Mouse (Mus musculus): ENCODE results near the gene Cacnb2.

The Cacnb2 gene

DNA sequence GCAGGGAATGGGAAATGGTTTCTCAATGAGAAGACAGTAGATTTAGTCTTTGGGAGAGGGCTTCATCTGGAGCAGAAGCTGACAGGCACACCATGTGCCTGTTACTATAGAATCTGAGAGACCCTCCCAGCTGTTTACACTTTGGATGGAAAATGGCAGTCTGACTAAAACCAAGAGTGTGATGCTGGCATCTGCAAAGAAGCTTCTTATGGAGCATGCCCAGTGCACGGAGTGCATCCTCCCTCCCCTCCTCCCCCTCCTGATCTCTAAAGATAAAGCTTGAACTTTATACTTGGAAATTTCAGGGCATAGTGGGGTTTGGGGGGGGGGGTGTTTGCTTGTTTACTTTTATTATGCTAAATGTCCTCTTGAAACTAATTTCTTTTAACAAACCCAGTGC, 270.2 kb downstream of the Cacnb2 start:
- no peak for DNase-seq (ENCODE audit: low read depth, low spot score)

- peak; percentile 43 for DNase-seq (ENCODE audit: low read depth, low spot score)
Observed at GRCm38 (mm10) chr2:14873701-14874181, 270.9 kb downstream of the Cacnb2 start.

DNA sequence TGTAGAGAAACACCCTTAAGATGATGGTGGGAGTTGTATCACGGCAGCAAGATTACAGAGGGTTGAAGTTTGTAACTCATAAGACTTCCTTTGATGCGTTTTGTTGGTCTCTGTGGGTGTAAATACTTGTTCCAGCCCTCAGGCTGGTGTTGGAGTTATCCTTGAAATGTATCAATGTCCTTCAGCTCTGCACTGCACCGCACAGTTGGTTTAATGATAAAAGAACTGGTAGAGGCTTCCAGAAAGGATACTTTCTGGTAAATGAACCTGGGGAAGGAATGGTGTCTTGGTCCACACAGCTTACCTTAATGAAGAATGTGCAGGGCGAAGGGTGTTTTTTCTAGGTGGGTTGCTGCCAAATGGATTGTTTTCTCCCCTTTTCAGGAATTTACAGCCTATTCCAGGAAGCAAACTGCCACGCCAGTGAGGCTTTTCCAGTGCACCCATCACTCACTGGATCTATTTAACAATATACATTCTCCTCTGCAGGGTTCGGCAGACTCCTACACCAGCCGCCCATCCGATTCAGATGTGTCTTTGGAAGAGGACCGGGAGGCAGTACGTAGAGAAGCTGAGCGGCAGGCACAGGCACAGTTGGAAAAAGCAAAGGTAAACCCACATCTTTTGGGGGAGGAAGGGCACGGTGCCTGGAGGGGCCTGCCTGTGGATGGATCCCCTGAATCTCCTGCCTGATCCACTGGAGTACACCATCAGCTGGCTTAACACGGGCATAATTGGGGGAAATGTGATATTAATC, 271.6 kb downstream of the Cacnb2 start:
- DNase-seq (ENCODE audit: low read depth, low spot score), result no peak

DNA sequence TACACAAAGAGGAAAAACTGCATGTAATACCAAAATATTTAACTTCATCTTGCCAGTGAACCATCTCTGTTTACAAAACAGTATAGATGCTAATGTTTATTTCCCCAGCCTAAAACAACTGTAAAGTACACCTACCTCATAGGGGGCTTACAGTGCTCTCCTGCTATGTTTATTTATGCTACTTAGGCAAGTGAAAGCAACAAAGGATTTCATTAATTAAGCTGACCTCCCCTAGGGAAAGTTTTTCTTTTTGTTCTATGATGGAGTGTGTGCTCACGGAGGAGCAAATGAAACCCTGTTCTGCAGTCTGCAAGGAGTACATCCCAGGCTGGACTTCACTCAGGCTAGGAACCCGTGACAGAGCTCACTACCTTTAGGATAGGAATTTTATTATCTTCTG, 272.2 kb downstream of the Cacnb2 start:
- no peak for DNase-seq (ENCODE audit: low read depth, low spot score)

DNA sequence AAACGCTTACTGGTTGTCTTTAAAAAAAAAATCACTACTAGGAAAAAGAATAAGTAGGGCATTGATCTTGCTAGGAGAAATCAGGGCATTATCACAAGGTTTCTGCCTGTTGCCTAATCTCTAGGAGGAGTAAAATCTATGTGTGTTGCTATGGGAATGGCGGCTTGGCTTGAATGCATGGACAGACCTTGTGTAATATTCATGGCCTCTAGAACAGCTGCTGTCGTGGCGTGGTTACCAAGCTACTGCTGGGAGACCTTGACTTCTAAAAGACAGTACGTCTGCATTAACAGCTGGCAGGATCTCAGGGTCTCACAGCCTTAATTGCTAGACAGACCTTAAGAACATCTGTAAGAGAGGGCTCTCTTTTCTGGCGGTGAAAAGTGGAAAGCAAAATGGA, 272.7 kb downstream of the Cacnb2 start:
- peak; percentile 41 for DNase-seq (ENCODE audit: low read depth, low spot score)

GRCm38 (mm10) chr2:14878953-14879352, 276.1 kb downstream of the Cacnb2 start:
- no peak for DNase-seq (ENCODE audit: low read depth, low spot score)

GRCm38 (mm10) chr2:14883460-14883859, 280.6 kb downstream of the Cacnb2 start:
- no peak for DNase-seq (ENCODE audit: low read depth, low spot score)

GRCm38 (mm10) chr2:14888406-14889195, 285.7 kb downstream of the Cacnb2 start:
- no peak for DNase-seq (ENCODE audit: low read depth, low spot score)

GRCm38 (mm10) chr2:14903837-14904236, 300.9 kb downstream of the Cacnb2 start:
- DNase-seq (ENCODE audit: low read depth, low spot score), result no peak

DNA sequence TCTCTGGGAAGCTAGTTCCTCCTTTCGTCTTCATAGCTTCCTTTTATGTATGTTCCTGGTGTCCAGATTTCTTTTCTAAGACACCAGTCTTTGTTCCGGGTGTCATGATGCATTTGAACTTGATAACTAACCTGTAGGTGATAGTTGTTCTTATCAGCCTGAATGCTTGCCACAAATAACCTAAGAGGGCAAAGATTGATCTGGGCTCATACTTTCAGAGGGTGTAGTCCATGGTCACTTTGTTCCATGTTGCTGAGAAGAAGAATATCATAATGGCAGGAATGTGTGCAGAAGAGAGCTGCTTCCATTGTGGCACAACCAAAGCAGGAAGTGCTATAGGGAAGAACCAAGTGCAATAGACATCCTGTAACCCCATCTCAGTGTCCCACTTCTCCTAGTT, 302.0 kb downstream of the Cacnb2 start:
- no peak for DNase-seq (ENCODE audit: low read depth, low spot score)

DNA sequence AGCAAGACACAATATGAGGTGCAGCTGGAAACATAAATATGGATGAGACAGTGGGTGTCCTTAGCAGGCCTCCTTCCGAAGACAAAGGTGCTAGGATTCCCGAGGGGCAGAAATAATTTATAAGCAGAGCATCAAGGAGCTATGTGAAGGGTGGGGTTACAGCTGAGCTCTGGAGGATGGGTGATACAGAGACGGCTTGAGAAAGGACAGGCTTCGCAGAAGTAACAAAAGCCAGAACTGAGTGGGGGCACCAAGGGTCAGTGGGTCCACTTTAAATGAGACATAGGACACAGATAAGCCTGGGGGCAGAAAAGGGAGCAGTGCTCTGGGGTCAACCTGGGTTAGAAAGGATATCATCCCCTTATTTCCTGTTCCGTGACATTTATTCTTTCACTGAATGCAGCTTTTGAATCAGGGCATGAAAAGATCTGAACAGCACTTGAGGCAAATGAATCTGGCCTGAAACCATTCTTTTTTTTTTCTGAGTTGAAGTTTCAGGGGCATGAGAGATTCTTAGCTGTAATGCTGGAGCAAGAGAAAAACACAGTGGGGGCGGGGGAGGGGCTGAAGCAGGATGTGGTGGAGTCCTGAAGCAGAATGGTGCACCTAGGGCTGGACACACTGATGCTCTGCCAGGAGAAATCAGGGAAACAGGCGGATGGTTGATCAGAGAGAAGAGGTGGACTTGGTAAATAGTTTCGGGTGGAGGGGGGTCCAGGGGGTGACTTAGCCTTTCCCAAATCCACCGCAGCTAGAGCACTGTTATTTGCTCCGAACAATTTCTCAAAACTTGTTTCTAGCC, 304.4 kb downstream of the Cacnb2 start:
- peak; percentile 12 for DNase-seq (ENCODE audit: low read depth, low spot score)

- peak; percentile 6 for DNase-seq (ENCODE audit: low read depth, low spot score)
Observed at GRCm38 (mm10) chr2:14917585-14918247, 314.8 kb downstream of the Cacnb2 start.

- DNase-seq (ENCODE audit: low read depth, low spot score), result no peak
Observed at GRCm38 (mm10) chr2:14929866-14930265, 327.0 kb downstream of the Cacnb2 start.

GRCm38 (mm10) chr2:14931968-14932367, 329.1 kb downstream of the Cacnb2 start:
- DNase-seq (ENCODE audit: low read depth, low spot score), result no peak

GRCm38 (mm10) chr2:14936492-14936891, 333.6 kb downstream of the Cacnb2 start:
- no peak for DNase-seq (ENCODE audit: low read depth, low spot score)

DNA sequence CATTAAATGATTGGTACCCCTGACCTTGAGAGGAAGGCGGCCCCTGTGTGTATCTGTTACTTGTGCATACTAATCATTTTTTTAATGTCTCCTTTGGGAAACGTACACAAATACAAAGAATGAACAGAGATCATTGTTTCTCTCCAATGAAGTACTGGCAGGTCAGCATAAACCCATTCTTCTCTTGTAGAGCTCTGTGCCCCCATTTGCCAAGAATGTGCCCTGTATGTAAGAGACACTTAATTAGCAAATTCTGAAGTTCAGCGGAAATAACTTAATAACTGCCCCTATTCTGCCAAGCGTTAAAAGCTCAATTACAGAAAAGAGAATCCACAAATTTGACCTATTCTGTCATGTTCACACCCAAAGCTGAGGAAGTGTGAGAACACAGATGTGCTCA, 339.4 kb downstream of the Cacnb2 start:
- no peak for DNase-seq (ENCODE audit: low read depth, low spot score)

DNA sequence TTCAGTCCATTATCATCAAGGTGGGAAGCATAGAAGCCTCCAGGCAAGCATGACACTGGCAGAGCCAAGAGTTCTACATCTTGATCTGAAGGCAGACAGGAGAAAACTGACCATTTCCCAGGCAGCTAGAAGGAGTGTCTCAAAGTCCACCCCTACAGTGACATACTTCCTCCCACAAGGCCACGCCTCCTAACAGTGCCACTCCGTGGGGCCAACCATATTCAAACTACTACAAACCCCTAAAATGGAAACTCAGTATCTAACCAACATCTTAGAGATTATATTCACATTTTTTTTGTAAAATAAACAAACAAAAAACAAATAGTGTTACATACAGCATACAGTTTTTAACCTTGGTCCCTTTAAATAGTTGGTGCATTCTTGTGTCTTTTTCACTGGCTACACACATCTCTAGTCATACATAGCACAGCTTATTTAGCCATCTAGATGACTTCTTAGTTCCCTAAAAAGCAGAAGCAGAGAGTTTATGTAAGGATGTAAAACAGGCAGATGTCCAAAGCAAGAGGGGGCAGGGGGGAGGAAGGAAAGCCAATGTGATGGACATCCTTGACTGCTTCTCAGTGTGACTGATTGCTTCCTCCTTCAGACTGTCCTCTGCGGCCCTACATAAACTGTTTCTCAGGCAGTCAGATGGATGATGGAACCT, 340.9 kb downstream of the Cacnb2 start:
- DNase-seq (ENCODE audit: low read depth, low spot score), result no peak

DNA sequence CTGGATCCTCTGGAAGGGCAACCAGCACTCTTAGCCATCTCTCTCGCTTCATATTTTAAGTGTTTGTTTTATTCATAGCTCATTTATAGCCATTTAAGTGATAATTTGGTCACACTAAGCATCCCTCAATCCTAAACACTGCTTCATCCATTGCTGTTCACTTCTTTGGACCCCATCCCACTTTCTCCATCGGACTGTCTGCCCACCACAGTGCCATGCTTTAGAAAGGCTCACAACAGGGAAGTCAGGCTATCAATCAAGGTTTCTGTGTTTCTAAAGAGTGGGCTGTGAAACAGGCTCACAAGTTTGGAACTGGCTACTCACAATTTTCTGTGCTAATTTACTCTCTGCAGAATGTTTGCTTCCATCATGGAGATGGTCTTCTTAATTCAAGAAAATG, 350.2 kb downstream of the Cacnb2 start:
- no peak for DNase-seq (ENCODE audit: low read depth, low spot score)

DNA sequence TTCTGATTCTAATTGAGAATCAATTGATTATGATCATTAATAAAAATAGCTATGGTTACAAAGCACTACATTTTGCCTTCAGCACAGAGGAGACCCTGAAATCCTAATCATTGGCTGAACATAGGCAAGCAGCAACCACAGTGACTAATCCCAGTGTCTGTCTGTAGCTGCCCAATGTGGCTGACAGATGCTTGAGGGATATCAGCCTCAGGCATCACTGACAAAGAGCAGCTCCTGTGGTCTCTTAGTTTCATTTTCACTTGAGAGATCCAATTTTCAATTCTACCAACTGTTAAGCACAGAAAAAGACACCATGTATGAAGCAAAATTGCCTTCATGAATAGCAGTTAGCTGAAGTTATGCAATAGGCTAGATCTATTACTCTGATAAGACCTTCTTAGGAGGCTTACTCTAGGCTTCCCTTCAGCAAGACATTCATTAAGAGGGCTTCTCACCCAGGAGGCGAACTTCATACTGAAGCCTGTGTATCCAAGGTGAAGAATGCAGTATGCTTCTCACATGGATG, 358.1 kb downstream of the Cacnb2 start:
- no peak for DNase-seq (ENCODE audit: low read depth, low spot score)

DNA sequence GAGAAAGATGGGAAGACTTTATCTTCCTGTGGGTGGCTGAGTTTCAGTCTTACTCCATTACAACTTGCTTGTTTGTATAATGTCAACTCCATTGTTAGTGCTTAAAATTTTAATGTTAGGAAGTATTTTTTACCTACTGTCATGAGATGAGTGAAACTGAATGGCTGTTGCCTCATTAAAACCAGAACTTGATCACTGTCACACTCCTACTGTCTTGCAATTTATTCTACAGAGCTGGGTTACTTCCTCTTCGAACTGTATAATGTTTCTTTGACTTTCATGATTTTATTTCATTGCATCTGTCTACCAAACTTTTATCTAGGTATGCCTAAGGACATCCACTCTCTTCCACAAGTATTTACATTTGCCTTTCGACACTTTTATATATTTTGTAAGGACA, 358.6 kb downstream of the Cacnb2 start:
- no peak for DNase-seq (ENCODE audit: low read depth, low spot score)

DNA sequence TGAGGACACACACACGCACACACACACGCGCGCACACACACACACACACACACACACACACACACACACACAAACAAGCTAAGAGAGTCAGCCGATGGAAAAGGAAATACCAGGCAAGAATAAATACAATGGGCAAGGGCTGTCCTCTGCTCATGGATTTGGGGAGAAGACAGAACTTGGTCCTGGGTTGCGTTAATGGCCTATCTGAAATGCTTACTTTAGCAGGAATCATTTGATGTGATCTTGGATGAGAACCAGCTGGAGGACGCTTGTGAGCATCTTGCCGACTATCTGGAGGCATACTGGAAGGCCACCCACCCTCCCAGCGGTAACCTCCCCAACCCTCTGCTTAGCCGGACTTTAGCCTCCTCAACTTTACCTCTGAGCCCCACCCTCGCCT, 381.1 kb downstream of the Cacnb2 start:
- DNase-seq (ENCODE audit: low read depth, low spot score), result no peak

All from mesoderm, embryonic 11.5 days (tissue).